27 mouse cellular contexts compared by ENCODE assay signal in genomic region chr2:70904429-70904828, GRCm38 (mm10).
DNase-seq lines count a peak whose midpoint lies in the region; ATAC-seq and TF ChIP-seq lines count a peak whose summit lies in the region.
"Had no signal": no experiment of that assay in that cellular context is flagged by ENCODE, and none has a peak within 500 bp of the region (broad histone marks: within the 10 kb centered on the region; RNA-seq: fewer than 3 reads in every experiment).

No protein-coding gene starts in this region.

- WGBS in midbrain, embryonic 11.5 days = 85% methylated on average over 5 of the region's 5 CpGs
- WGBS in midbrain, embryonic 15.5 days = 89% methylated on average over 5 of the region's 5 CpGs

- H3K4me2 ChIP-seq in midbrain, embryonic 11.5 days = no peak overlapping the region
- no peak overlapping the region for H3K4me2 ChIP-seq in midbrain, embryonic 15.5 days
- H3K4me2 ChIP-seq: embryonic facial prominence, embryonic 13.5 days; embryonic facial prominence, embryonic 15.5 days; forebrain, embryonic 12.5 days had no signal

- H3K9me3 ChIP-seq in midbrain, embryonic 11.5 days (ENCODE audit: control insufficient read depth, low read length) = no peaks in the 10 kb centered on the region
- no peaks in the 10 kb centered on the region for H3K9me3 ChIP-seq in midbrain, embryonic 15.5 days
- H3K9me3 ChIP-seq: embryonic facial prominence, embryonic 13.5 days; embryonic facial prominence, embryonic 15.5 days; forebrain, embryonic 10.5 days; forebrain, embryonic 12.5 days; G1E had no signal

- no peak for TF ChIP-seq CTCF in Patski (IDR thresholded peaks at IDR 0.05)

- peaks cover 9% of the 10 kb centered on the region for H3K4me1 ChIP-seq in midbrain, embryonic 11.5 days (ENCODE audit: control insufficient read depth, insufficient read depth, low read length)
- peaks cover 8% of the 10 kb centered on the region for H3K4me1 ChIP-seq in midbrain, embryonic 15.5 days

- POLR2A ChIA-PET in Patski (lab: Charles Lee) = no interaction called here

- no peak overlapping the region for H3K27ac ChIP-seq in midbrain, embryonic 11.5 days (ENCODE audit: low read depth, low read length)
- no peak overlapping the region for H3K27ac ChIP-seq in midbrain, embryonic 15.5 days
- H3K27ac ChIP-seq: embryonic facial prominence, embryonic 13.5 days; embryonic facial prominence, embryonic 15.5 days; forebrain, embryonic 10.5 days; forebrain, embryonic 12.5 days had no signal

- in situ Hi-C loops in Patski (cut with MboI; ENCODE audit: low pct_unique_long_range_greater_than_20kb) = no loop called here

- no peak for ATAC-seq in midbrain, embryonic 11.5 days (ENCODE audit: low FRiP score)
- no peak for ATAC-seq in midbrain, embryonic 15.5 days (replicated peaks)
- no peak for ATAC-seq in Patski
- ATAC-seq: CD4-positive, CD25-positive, alpha-beta regulatory T cell, adult 4 months; forebrain, embryonic 14.5 days; forebrain, embryonic 16.5 days had no signal

- CTCF ChIA-PET in Patski (lab: Charles Lee) = no interaction called here

- H3K4me3 ChIP-seq in midbrain, embryonic 11.5 days (ENCODE audit: low read depth, low read length) = no peak overlapping the region
- H3K4me3 ChIP-seq in midbrain, embryonic 15.5 days = no peak overlapping the region
- H3K4me3 ChIP-seq: embryonic facial prominence, embryonic 13.5 days; embryonic facial prominence, embryonic 15.5 days; erythroblast, embryonic 14.5 days; forebrain, embryonic 10.5 days; forebrain, embryonic 12.5 days had no signal

- no peaks in the 10 kb centered on the region for H3K36me3 ChIP-seq in midbrain, embryonic 11.5 days (ENCODE audit: control insufficient read depth, insufficient read depth, low read length)
- no peaks in the 10 kb centered on the region for H3K36me3 ChIP-seq in midbrain, embryonic 15.5 days (replicated peaks)
- H3K36me3 ChIP-seq: embryonic facial prominence, embryonic 13.5 days; embryonic facial prominence, embryonic 15.5 days; forebrain, embryonic 10.5 days; forebrain, embryonic 12.5 days; G1E had no signal

- no peak overlapping the region for H3K9ac ChIP-seq in midbrain, embryonic 11.5 days (ENCODE audit: low read length)
- no peak overlapping the region for H3K9ac ChIP-seq in midbrain, embryonic 15.5 days
- H3K9ac ChIP-seq: embryonic facial prominence, embryonic 13.5 days; embryonic facial prominence, embryonic 15.5 days; forebrain, embryonic 12.5 days had no signal

- no peaks in the 10 kb centered on the region for H3K27me3 ChIP-seq in midbrain, embryonic 11.5 days (ENCODE audit: control insufficient read depth, insufficient read depth, low read length)
- H3K27me3 ChIP-seq in midbrain, embryonic 15.5 days (replicated peaks) = no peaks in the 10 kb centered on the region
- no peaks in the 10 kb centered on the region for H3K27me3 ChIP-seq in Patski
- H3K27me3 ChIP-seq: CH12.LX; embryonic facial prominence, embryonic 13.5 days; embryonic facial prominence, embryonic 15.5 days; forebrain, embryonic 12.5 days had no signal

- DNase-seq in midbrain, embryonic 11.5 days (ENCODE audit: low spot score, missing footprints) = peak; percentile 57
- peak; percentile 9 for DNase-seq in 3134 (ENCODE audit: extremely low read depth, insufficient read length, low spot score)
- DNase-seq in 3T3-L1 (ENCODE audit: low read depth, low spot score) = peak; percentile 38
- DNase-seq in Patski (ENCODE audit: low read depth, low spot score) = peak; percentile 20
- no peak for DNase-seq in thymus, adult 18-20 months
- no peak for DNase-seq in B cell, adult 2 months
- DNase-seq in MN1 (ENCODE audit: low spot score) = no peak
- DNase-seq: adrenal gland, adult 8-10 months; adrenal gland, postnatal 14 days; adrenal gland, postnatal 36 days; cerebellum, adult 11-12 months; cerebellum, adult 2 months; cerebellum, adult 9-10 months; cerebellum, postnatal 10 days; cerebellum, postnatal 36 days; embryo, embryonic 11 days had no signal

Comparison
In these comparisons a context has a peak if more than half of its experiments do, and no peak if none do; other contexts are left out.
1. DNase-seq: peak in midbrain, embryonic 11.5 days (single experiment), 3134 (single experiment), 3T3-L1 (single experiment) and Patski (single experiment); none in thymus, adult 18-20 months (0 of 2), B cell, adult 2 months (0 of 2) and MN1 (single experiment).